Mouse (Mus musculus) ovary, postnatal 36 days (tissue): ENCODE measurements around the gene Ncam2.

Experiments
- DNase-seq: peaks from one replicate; pipeline ENCODE4 v3.0.0; 2022; ENCODE audit warnings: low spot score, mixed read lengths

The Ncam2 gene

GRCm38 (mm10) chr16:81200201-81201071, at the start of gene Ncam2:
Ncam2 (plus strand) TSS chr16:81200697.
- DNase-seq: peak; percentile 64

GRCm38 (mm10) chr16:81170828-81171227, 29.7 kb upstream of the Ncam2 start:
- no peak for DNase-seq

GRCm38 (mm10) chr16:81175302-81175943, 25.1 kb upstream of the Ncam2 start:
- DNase-seq: peak; percentile 15

GRCm38 (mm10) chr16:81179801-81180200, 20.7 kb upstream of the Ncam2 start:
- DNase-seq: no peak

GRCm38 (mm10) chr16:81187579-81188179, 12.8 kb upstream of the Ncam2 start:
- DNase-seq: no peak

- DNase-seq: no peak
Observed at GRCm38 (mm10) chr16:81191621-81192020, 8.9 kb upstream of the Ncam2 start.

GRCm38 (mm10) chr16:81192607-81193006, 7.9 kb upstream of the Ncam2 start:
- no peak for DNase-seq

- no peak for DNase-seq
Observed at GRCm38 (mm10) chr16:81199467-81199866, 1.0 kb upstream of the Ncam2 start.

- no peak for DNase-seq
Observed at GRCm38 (mm10) chr16:81201471-81201870, 974 bp downstream of the Ncam2 start.

GRCm38 (mm10) chr16:81201992-81202391, 1.5 kb downstream of the Ncam2 start:
- no peak for DNase-seq

- no peak for DNase-seq
Observed at GRCm38 (mm10) chr16:81202721-81203161, 2.2 kb downstream of the Ncam2 start.

- no peak for DNase-seq
Observed at GRCm38 (mm10) chr16:81204405-81205034, 4.0 kb downstream of the Ncam2 start.

- DNase-seq: no peak
Observed at GRCm38 (mm10) chr16:81221176-81221575, 20.7 kb downstream of the Ncam2 start.

- DNase-seq: no peak
Observed at GRCm38 (mm10) chr16:81223841-81224240, 23.3 kb downstream of the Ncam2 start.

- no peak for DNase-seq
Observed at GRCm38 (mm10) chr16:81224253-81224652, 23.8 kb downstream of the Ncam2 start.

GRCm38 (mm10) chr16:81254875-81255274, 54.4 kb downstream of the Ncam2 start:
- DNase-seq: no peak

- no peak for DNase-seq
Observed at GRCm38 (mm10) chr16:81260429-81260828, 59.9 kb downstream of the Ncam2 start.

GRCm38 (mm10) chr16:81273597-81274360, 73.3 kb downstream of the Ncam2 start:
- no peak for DNase-seq

GRCm38 (mm10) chr16:81284241-81284640, 83.7 kb downstream of the Ncam2 start:
- DNase-seq: peak; percentile 12

GRCm38 (mm10) chr16:81284859-81285837, 84.7 kb downstream of the Ncam2 start:
- DNase-seq: no peak
